Mouse (Mus musculus) brown adipose tissue, adult 24 weeks (tissue): ENCODE data around the gene Gm20815. TPM values are rescaled to one million over a fixed set of nuclear protein-coding genes. Genes with fewer than 3 reads are reported as not detected.
"Not testable (repeated sequence)": the region's sequence is repeated elsewhere in the genome, so short reads cannot be mapped to it uniquely, and the experiment has no call there.

ENCODE experiments used
- H3K27ac ChIP-seq: fragments of 200-500 bp; replicated peaks from 2 replicates; pipeline ENCODE4 v1.5.1; 2012; ENCODE audit warnings: low read depth, mild to moderate bottlenecking, low read length
- H3K4me1 ChIP-seq: fragments of 200-500 bp; 2 replicates; pipeline ENCODE4 v1.6.1; 2012; ENCODE audit warnings: low read length, mixed read lengths; ENCODE audit not compliant: control insufficient read depth, insufficient read depth, insufficient read length
- H3K4me3 ChIP-seq: fragments of 200-500 bp; 2 replicates; pipeline ENCODE4 v1.5.1; 2012; ENCODE audit warnings: low read depth, mild to moderate bottlenecking, low read length, moderate library complexity; ENCODE audit not compliant: insufficient read depth
- polyA plus RNA-seq: library from polyadenylated mRNA; stranded (reverse); fragments of >200 nt; gene quantifications from 2 replicates; pipeline ENCODE4 v1.2.4, GENCODE M21; 2012; ENCODE audit not compliant: missing spikeins, insufficient read depth, insufficient read length

The Gm20815 gene
- not detected in 2 replicates for polyA plus RNA-seq

DNA sequence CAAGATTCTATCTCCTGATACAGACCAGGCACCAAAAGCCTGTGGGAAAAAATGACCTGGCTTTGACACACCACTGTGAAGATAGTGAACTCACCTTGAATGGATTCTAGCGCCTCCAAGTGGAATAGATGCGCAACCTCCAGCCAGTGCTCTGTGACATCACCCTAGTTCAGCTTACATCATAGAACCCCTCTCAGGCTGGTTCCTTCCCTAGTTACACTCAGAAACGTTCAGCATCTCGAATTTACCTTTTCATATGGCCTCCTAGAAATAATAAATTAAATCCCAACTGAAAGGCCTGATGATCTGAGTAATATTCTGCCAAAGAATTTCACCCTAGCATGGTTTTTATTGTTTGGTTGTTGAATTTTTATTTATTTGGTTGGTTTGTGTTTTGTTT is at the start of gene Gm20815:
Gm20815 (minus strand) TSS at position 101 of the 400 bp plus-strand sequence.
- not testable (repeated sequence) for H3K27ac ChIP-seq, H3K4me1 ChIP-seq, H3K4me3 ChIP-seq
